Mouse (Mus musculus): Measurements from ENCODE around the gene Adgrg4.

The Adgrg4 gene

DNA sequence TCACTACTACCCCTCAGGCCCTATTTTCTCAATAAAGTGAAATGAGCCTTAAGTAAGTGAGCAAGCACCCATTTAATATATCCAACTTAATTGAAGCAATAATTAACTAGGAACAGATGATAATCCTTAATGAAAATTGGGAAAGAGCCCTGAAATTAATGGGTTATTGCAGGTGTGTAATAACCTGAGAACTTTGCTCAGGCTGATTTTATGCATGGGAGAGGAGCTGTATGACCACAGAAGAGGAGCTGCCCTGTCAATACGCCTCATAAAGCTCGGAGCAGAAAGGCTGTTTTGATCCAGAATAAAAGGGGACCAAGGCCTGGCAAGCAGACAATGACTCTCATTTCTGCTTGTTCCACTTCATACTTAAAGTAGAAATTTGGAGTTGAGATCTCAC is at the start of gene Adgrg4:
Gene Adgrg4, plus strand, starts transcription at position 301 of the 400 bp plus-strand sequence.
- ATAC-seq (ENCODE audit: low TSS enrichment): no peak

DNA sequence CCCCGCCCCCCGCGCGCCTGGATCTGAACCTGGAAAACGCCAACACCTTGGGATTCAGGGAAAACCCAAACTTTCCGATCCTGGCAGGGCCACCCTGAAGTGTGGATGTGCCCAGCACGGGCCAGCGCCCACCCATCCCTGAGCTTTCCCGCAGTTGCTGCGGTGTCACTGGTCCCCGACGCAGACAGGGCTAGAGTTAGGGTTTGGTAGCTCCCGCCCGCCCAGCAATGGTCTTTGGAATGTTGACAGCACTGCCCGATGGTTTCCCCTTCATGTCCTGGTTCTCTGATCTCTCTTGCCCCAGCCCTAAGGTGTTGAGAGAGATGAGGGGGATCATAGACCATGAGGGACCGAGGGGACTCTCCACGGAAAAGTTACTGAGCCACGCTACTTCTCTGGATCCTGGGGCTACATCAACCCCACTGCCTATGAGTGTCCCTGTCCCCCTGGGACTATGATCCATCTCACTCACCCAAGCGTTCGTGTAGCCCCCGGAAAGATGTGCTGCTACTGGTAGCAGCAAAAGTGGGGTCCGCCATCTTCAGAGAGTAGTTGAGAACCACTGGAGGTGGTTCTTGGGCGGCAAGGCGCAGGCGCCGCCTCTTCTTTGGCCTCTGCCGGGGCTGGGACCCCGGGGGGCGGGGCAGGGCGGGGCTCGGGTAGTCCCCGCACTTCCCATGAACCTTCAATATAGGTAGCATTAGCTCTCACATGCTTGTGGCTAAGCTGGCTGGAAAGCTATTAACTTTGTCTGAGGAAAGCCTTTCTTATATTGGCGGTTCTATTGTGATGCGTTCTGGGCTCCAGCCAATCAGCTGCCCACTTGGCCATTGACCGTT is 48.0 kb upstream of the Adgrg4 start, which contains the start of gene Map7d3:
Gene Map7d3, minus strand, starts transcription at position 562 of the 839 bp plus-strand sequence.
- no peak for ATAC-seq (ENCODE audit: low TSS enrichment)

DNA sequence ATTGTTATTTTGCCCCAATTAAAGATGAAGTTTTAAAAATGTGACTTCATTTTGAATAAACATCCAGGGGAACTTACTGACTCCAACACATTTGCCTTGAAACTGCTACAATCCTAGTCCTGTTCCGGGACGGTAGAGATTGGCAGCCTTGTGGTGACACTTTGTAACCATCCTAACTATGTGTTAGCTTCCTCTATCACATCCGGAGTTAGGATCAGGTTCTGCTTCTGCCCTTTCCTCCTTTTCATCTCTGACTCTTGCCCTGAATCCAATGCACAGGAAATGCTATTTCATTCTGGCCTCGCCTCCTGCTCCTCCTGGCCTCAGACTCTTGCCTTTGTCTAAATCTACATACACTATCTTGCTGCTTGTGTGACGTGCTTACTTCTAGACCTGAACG is 42.5 kb upstream of the Adgrg4 start:
- ATAC-seq (ENCODE audit: low TSS enrichment): no peak

DNA sequence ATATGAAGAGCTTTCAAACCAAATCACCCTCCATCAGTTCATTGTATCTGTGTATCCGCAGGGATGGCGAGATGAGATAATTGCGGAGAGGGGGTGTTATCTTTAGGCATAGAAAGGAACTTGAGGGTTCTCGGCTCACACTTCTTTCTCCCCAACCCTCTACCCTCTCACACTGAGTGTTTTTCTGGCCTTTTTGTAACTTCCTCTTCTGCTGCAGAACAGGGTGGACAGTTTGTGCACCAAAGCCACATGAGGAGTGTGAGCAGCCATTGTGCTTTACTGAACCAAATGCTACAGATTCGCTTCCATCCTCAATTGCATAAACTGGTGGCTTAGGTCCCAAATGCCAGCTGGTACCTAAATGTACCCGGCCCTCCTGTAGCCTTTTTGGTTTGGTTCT is 34.1 kb upstream of the Adgrg4 start:
- ATAC-seq (ENCODE audit: low TSS enrichment): no peak

DNA sequence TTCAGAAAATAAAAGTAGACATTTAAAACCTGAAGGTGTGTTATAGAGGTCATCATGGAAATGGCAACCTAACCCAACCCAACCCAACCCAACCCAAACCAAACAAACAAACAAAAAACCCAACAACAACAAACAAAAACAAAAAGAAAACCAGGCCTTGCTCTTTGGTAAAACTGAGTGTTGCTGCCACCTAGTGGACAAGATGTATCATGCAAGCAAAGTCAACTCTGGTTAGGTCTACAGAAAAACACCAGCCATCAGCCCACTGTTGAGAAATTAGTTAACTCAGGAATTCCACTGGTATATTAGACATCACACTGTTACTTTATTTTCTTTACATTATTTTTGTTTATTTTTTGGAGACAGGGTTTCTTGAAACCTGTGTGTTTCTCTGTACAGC is 30.6 kb upstream of the Adgrg4 start:
- no peak for ATAC-seq (ENCODE audit: low TSS enrichment)

DNA sequence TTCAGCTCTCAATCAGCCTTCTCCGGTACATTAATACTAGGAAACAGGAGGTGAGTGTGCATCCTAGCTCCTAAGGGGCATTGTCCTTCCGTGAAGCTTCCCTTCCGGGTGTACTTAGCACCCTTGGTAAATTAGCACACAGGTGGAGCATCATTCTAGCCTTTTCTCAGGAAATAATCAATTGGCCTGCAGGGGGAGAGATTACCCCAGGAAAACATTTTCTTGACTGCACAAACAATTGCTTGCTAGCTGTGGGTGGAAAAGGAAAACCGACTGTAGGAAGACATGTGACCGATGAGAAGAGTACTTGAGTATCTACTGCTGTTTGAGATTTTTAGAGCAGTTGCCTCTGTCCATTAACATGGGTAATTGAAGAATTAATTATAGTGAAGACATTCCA is 28.7 kb upstream of the Adgrg4 start:
- no peak for ATAC-seq (ENCODE audit: low TSS enrichment)

DNA sequence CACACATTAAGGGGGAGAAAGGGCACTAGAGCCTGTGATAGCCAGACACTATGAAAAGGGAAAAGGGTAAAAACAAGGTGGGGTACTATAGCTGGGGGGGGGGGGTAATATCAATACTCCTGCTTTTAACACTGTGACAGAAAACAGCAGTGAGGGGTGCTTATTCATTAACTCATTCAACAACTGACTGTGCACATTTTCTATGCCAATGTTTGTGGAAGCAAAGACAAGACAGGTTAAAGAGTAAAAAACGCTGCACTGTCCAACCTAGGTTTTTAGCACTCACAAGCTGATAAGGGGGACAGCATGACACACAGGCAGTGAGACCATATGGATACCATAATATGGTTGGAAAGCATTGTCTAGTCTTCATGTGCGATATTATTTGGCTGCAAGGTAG is 142.9 kb downstream of the Adgrg4 start:
- ATAC-seq (ENCODE audit: low TSS enrichment): no peak

DNA sequence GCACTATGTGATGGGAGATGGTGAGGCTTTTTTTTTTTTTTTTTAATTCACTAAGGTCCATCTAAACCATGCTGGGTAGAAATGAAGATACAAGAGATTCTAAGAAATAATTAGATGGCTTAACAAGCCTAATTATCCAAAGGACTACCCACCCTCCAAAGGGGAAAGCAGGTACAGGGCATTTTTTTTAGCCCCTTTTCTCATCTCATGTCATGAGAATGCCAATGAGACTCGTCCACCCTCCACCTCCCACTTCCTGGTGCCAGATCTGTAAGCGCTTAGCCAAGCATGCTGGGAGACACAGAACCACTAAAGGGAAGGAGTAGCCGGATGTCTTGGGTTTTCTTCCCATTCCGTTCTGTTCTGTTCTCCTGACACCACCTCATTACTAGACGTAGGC is 172.8 kb downstream of the Adgrg4 start, which contains the start of gene Brs3:
Gene Brs3, plus strand, starts transcription at position 301 of the 400 bp plus-strand sequence.
- ATAC-seq (ENCODE audit: low TSS enrichment): no peak

DNA sequence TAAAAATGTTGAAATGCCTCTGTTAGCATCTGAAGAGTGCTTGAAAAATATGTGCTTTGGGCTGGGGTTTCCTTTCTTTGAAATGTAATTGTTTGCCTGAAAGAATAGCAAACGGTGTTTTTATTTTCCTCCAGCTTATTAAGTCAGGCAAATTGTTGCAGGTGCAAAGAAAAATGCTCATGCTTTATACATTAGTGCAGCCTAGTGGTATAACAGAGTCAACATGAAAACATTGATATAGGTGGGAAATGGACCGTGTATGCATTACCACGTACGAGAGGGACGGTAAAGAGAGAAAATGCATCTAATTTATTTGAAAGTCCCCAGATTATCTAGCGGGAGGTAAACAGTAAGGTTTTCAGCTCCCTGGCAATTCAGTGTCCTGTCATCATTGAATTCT is 173.9 kb downstream of the Adgrg4 start:
- ATAC-seq (ENCODE audit: low TSS enrichment): no peak

Measured in frontal cortex, adult (tissue).